Mouse (Mus musculus) midbrain, postnatal 0 days (tissue): ENCODE data around the gene Ywhag. TPM values are rescaled to one million over a fixed set of nuclear protein-coding genes. Genes with fewer than 3 reads are reported as not detected.

Source experiments
- ATAC-seq: fragments of 200-750 bp; cut with Nextera tagmentation; 2 replicates; pipeline ENCODE4 v1.8.0; 2017; ENCODE audit warnings: moderate number of reproducible peaks, mild to moderate bottlenecking, moderate TSS enrichment, moderate library complexity; ENCODE audit not compliant: low FRiP score
- DNase-seq: peaks from one replicate; pipeline ENCODE4 v3.0.0-alpha.2; 2015; ENCODE audit warnings: low spot score
- H3K27ac ChIP-seq: fragments of 300-500 bp; sonication (generic); 2 replicates; pipeline ENCODE4 v1.5.1; 2014; ENCODE audit warnings: low read depth, mild to moderate bottlenecking, low read length, mixed read lengths
- H3K27me3 ChIP-seq: fragments of 300-500 bp; sonication (generic); 2 replicates; pipeline ENCODE4 v1.6.1; 2014; ENCODE audit warnings: low read length, control low read depth, mixed read lengths; ENCODE audit not compliant: insufficient read depth
- H3K36me3 ChIP-seq: fragments of 300-500 bp; sonication (generic); 2 replicates; pipeline ENCODE4 v1.6.1; 2014; ENCODE audit warnings: low read length, control low read depth, mixed read lengths; ENCODE audit not compliant: insufficient read depth
- H3K4me1 ChIP-seq: fragments of 300-500 bp; sonication (generic); 2 replicates; pipeline ENCODE4 v1.6.1; 2014; ENCODE audit warnings: mild to moderate bottlenecking, control low read depth, antibody characterized with exemption, low read length, mixed read lengths; ENCODE audit not compliant: insufficient read depth
- H3K4me2 ChIP-seq: fragments of 300-500 bp; sonication (generic); 2 replicates; pipeline ENCODE4 v1.6.1; 2014; ENCODE audit warnings: low read depth, mild to moderate bottlenecking, low read length, mixed read lengths; ENCODE audit not compliant: poor library complexity, severe bottlenecking
- H3K4me3 ChIP-seq: fragments of 300-500 bp; sonication (generic); 2 replicates; pipeline ENCODE4 v1.5.1; 2014; ENCODE audit warnings: low read depth, mild to moderate bottlenecking, low read length, moderate library complexity
- H3K9ac ChIP-seq: fragments of 300-500 bp; sonication (generic); replicated peaks from 2 replicates; pipeline ENCODE4 v1.6.1; 2014; ENCODE audit warnings: mild to moderate bottlenecking, low read length, moderate library complexity, mixed read lengths; ENCODE audit not compliant: poor library complexity, severe bottlenecking
- H3K9me3 ChIP-seq: fragments of 300-500 bp; sonication (generic); 2 replicates; pipeline ENCODE4 v1.6.1; 2016; ENCODE audit warnings: low read length, control low read depth
- CTCF ChIP-seq: IDR thresholded peaks from 2 replicates; pipeline ENCODE4 v1.5.1; 2016; ENCODE audit warnings: antibody characterized with exemption, mild to moderate bottlenecking
- WGBS: fragments of 180-500 bp; shearing (Covaris S2); extraction: QIAGEN DNeasy Blood & Tissue Kit; methylation state at CpG from one replicate; pipeline ENCODE4 v1.1.7; 2014; 5-methylcytosine and 5-hydroxymethylcytosine counted together
- polyA plus RNA-seq: library from polyadenylated mRNA; unstranded; fragments of >200 nt; fragmentation: Nextera tagmentation; extraction: Ambion mirVana; gene quantifications from 2 replicates; pipeline ENCODE4 v1.2.1, GENCODE M21; 2015
- total RNA-seq: library from RNA; depleted of rRNA; stranded (reverse); fragments of >200 nt; gene quantifications from 2 replicates; pipeline ENCODE4 v1.2.3, GENCODE M21; 2014

The Ywhag gene
- total and polyA plus RNA-seq, 2 experiments from 2014 or later: 357 to 919 TPM

GRCm38 (mm10) chr5:135946621-135947020 lies 12.2 kb upstream of the Ywhag start:
- Histone ChIP-seq H3K9me3 (no peaks in the 10 kb centered on the region), H3K4me2 (no peak overlapping the region), H3K4me1 (no peaks in the 10 kb centered on the region), H3K27ac (no peak overlapping the region), H3K36me3 (no peaks in the 10 kb centered on the region), H3K27me3 (no peaks in the 10 kb centered on the region), H3K4me3 (no peak overlapping the region), H3K9ac (no peak overlapping the region)
- no peak for DNase-seq
- no peak for ATAC-seq
- TF ChIP-seq CTCF: no peak
- WGBS: 74% methylated on average over 5 of the region's 5 CpGs

- Histone ChIP-seq H3K9me3 (no peaks in the 10 kb centered on the region), H3K4me2 (peak overlapping the region; percentile 24; the same call in 1 of the 2 replicates), H3K9ac (no peak overlapping the region), H3K27me3 (no peaks in the 10 kb centered on the region), H3K4me1 (no peaks in the 10 kb centered on the region), H3K4me3 (no peak overlapping the region), H3K36me3 (no peaks in the 10 kb centered on the region), H3K27ac (no peak overlapping the region)
- TF ChIP-seq CTCF: no peak
- DNase-seq (peak; percentile 52), ATAC-seq (no peak)
- WGBS: 29% methylated on average over 10 of the region's 10 CpGs
Measured at GRCm38 (mm10) chr5:135945916-135946408, 11.5 kb upstream of the Ywhag start.

- 70% methylated on average over 6 of the region's 6 CpGs for WGBS
- ATAC-seq: no peak
- Histone ChIP-seq H3K27me3 (no peaks in the 10 kb centered on the region), H3K9me3 (no peaks in the 10 kb centered on the region), H3K9ac (no peak overlapping the region), H3K4me2 (no peak overlapping the region), H3K36me3 (no peaks in the 10 kb centered on the region), H3K4me1 (no peaks in the 10 kb centered on the region), H3K27ac (no peak overlapping the region), H3K4me3 (no peak overlapping the region)
- no peak for DNase-seq
- TF ChIP-seq CTCF: no peak
Measured at GRCm38 (mm10) chr5:135942710-135943109, 8.3 kb upstream of the Ywhag start.

GRCm38 (mm10) chr5:135940587-135940986 lies 6.2 kb upstream of the Ywhag start:
- Histone ChIP-seq H3K4me1 (no peaks in the 10 kb centered on the region), H3K9me3 (no peaks in the 10 kb centered on the region), H3K4me3 (no peak overlapping the region), H3K9ac (no peak overlapping the region), H3K4me2 (no peak overlapping the region), H3K36me3 (no peaks in the 10 kb centered on the region), H3K27ac (no peak overlapping the region), H3K27me3 (no peaks in the 10 kb centered on the region)
- ATAC-seq (no peak), DNase-seq (no peak)
- no peak for TF ChIP-seq CTCF
- 60% methylated on average over 5 of the region's 5 CpGs for WGBS

- 80% methylated on average over 6 of the region's 6 CpGs for WGBS
- Histone ChIP-seq H3K4me2 (no peak overlapping the region; the same call in 1 of the 2 replicates), H3K27me3 (no peaks in the 10 kb centered on the region), H3K4me1 (no peaks in the 10 kb centered on the region; the same call in 1 of the 2 replicates), H3K9me3 (no peaks in the 10 kb centered on the region), H3K9ac (no peak overlapping the region), H3K36me3 (0 out of 2 replicates have a peak, but pooled peaks cover 7% of the 10 kb centered on the region), H3K27ac (peak overlapping the region; percentile 99; the same call in 1 of the 2 replicates), H3K4me3 (no peak overlapping the region)
- TF ChIP-seq CTCF: no peak
- DNase-seq (no peak), ATAC-seq (no peak)
Measured at GRCm38 (mm10) chr5:135935641-135936190, 1.3 kb upstream of the Ywhag start.

DNA sequence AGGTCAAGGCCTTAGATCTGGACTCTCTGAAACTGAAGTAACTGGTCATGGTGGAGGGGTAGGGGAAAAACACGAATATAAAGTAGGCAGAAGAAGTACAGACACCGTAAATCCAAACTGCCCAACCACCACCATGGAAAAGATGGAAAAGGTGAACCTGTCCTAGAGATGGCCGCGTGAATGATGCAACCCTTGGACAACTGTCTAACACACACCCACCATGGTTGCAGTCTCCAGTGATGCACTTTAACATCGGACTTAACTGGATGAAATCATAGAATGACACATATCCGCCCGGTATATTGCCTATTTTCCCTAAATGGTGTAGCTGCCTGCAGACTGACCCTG lies 734 bp upstream of the Ywhag start:
- no peaks in the 10 kb centered on the region for H3K27me3 ChIP-seq
- no peaks in the 10 kb centered on the region for H3K9me3 ChIP-seq
- 0 out of 2 replicates have a peak, but pooled peaks cover 7% of the 10 kb centered on the region for H3K36me3 ChIP-seq
- peak overlapping the region; percentile 65 for H3K4me3 ChIP-seq
- TF ChIP-seq CTCF: no peak
- peak overlapping the region; percentile 97; the same call in 1 of the 2 replicates for H3K9ac ChIP-seq
- peak overlapping the region; percentile 54 for H3K4me2 ChIP-seq
- no peaks in the 10 kb centered on the region; the same call in 1 of the 2 replicates for H3K4me1 ChIP-seq
- peak; percentile 11; the same call in 1 of the 2 replicates for ATAC-seq
- DNase-seq: no peak
- 50% methylated on average over 7 of the region's 7 CpGs for WGBS
- H3K27ac ChIP-seq: peak overlapping the region; percentile 99
